Mouse (Mus musculus) erythroblast, embryonic 14.5 days (primary cell): ENCODE data around the gene Hmgcl.

Source experiments
- GATA1 ChIP-seq: IDR thresholded peaks from 2 replicates; pipeline ENCODE4 v1.6.1; 2012; ENCODE audit warnings: low read length, inconsistent platforms, mixed read lengths
- TAL1 ChIP-seq: IDR thresholded peaks from 3 replicates; pipeline ENCODE4 v1.6.1; 2012; ENCODE audit warnings: low read length, inconsistent platforms, mixed read lengths

DNA sequence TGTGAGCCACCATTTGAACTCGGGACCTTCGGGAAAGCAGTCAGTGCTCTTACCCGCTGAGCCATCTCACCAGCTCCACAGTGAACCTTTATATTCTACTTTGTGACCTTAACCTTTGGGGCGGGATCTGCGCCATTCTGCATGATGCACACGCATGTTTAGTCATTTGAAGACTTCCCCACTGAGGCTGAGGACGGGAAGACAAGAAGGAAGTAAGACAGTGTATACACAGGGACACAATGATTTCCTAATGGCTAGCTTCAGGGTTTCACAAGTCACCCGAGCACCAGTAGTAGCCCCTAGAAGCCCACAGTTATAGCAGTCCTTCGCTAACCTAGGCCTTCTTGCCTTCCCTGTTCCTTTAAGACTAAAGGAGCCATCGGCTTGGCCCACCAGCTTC is 542 bp upstream of the Hmgcl start:
- TF ChIP-seq GATA1: no peak
- TF ChIP-seq TAL1: no peak
